Mouse (Mus musculus) lung, postnatal 0 days (tissue): ENCODE measurements at regions not wholly inside any gene's neighbourhood (a gene's known extent, or its start where the extent isn't known, plus 50 kb on each side); places are given as distances from the start of the nearest gene placed in this dataset.

Experiments
- CTCF ChIP-seq: IDR thresholded peaks from 2 replicates; pipeline ENCODE4 v1.5.1; 2016; ENCODE audit warnings: antibody characterized with exemption, mild to moderate bottlenecking
- EP300 ChIP-seq: IDR thresholded peaks from 2 replicates; pipeline ENCODE4 v1.6.1; 2016; ENCODE audit warnings: antibody characterized with exemption, mild to moderate bottlenecking, control low read depth

GRCm38 (mm10) chr9:93940193-93940592 lies 597.7 kb downstream of the 1190002N15Rik start:
- TF ChIP-seq CTCF, result no peak
- no peak for TF ChIP-seq EP300
